Comparison of ENCODE assay signal across 9 mouse cellular contexts in the genomic region with DNA sequence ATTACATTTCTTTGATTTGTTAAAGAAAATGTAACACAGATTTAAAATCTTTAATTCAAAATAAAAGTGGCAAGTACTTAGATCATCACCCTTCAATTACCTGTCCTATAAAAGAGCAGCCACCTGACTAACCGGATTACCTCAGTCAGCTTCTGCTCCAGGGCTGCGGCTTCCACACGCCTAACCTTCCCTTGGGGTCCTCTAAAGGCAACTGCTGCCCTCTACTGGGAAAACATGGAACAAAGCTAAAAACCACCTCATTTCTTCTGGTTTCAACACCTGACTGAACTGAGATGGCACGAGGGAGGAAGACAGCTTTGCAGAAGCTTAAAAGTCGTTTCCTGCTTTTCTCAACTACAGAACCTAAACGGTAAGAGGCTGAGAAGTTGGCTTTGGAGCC.
DNase-seq lines count a peak whose midpoint lies in the region; ATAC-seq and TF ChIP-seq lines count a peak whose summit lies in the region.
"Had no signal": no experiment of that assay in that cellular context is flagged by ENCODE, and none has a peak within 500 bp of the region (broad histone marks: within the 10 kb centered on the region; RNA-seq: fewer than 3 reads in every experiment).

No protein-coding gene starts in this region.

- H3K4me1 ChIP-seq in forebrain, embryonic 12.5 days: peaks cover 24% of the 10 kb centered on the region
- H3K4me1 ChIP-seq in forebrain, embryonic 10.5 days: peaks cover 38% of the 10 kb centered on the region
- no peaks in the 10 kb centered on the region for H3K4me1 ChIP-seq in MEL (ENCODE audit: control insufficient read depth in 1 of 2, insufficient read depth in 2 of 2, low read length in 2 of 2)

- no peak overlapping the region for H3K4me3 ChIP-seq in forebrain, embryonic 12.5 days (replicated peaks)
- no peak overlapping the region for H3K4me3 ChIP-seq in forebrain, embryonic 10.5 days
- no peak overlapping the region for H3K4me3 ChIP-seq in MEL (ENCODE audit: control insufficient read depth in 1 of 2, insufficient read depth in 1 of 2, low read depth in 2 of 2, low read length in 2 of 2)

- peaks cover 6% of the 10 kb centered on the region; the same call in 1 of the 2 replicates for H3K27me3 ChIP-seq in forebrain, embryonic 12.5 days
- no peaks in the 10 kb centered on the region for H3K27me3 ChIP-seq in forebrain, embryonic 10.5 days (ENCODE audit: poor library complexity, severe bottlenecking)
- H3K27me3 ChIP-seq in MEL (ENCODE audit: control insufficient read depth in 1 of 2, insufficient read depth in 2 of 2, low read length in 2 of 2): no peaks in the 10 kb centered on the region
- H3K27me3 ChIP-seq: CH12.LX had no signal

- no peak overlapping the region for H3K9ac ChIP-seq in forebrain, embryonic 12.5 days
- H3K9ac ChIP-seq in MEL (ENCODE audit: control insufficient read depth, low read depth, low read length, poor library complexity, severe bottlenecking): no peak overlapping the region

- DNase-seq in forebrain, embryonic 10.5 days (ENCODE audit: extremely low spot score, low spot score): no peak
- peak; percentile 13 for DNase-seq in MEL (ENCODE audit: low read depth, low spot score)
- peak; percentile 84 for DNase-seq in cerebellum, adult 9-10 months
- DNase-seq in heart, postnatal 10 days: peak; percentile 65 to 80
- peak; percentile 58 to 85 for DNase-seq in layer of hippocampus, adult 18-20 months (ENCODE audit: low spot score in 2 of 2)
- DNase-seq in lung, postnatal 36 days: peak; percentile 80
- DNase-seq in right cerebral cortex, postnatal 25 days: peak; percentile 64

- H3K27ac ChIP-seq in forebrain, embryonic 12.5 days: no peak overlapping the region
- no peak overlapping the region for H3K27ac ChIP-seq in forebrain, embryonic 10.5 days
- H3K27ac ChIP-seq in MEL (ENCODE audit: control insufficient read depth, low read depth, low read length): no peak overlapping the region

- 14% methylated on average over 6 of the region's 6 CpGs for WGBS in forebrain, embryonic 12.5 days
- WGBS in forebrain, embryonic 10.5 days: 16% methylated on average over 6 of the region's 6 CpGs

- H3K9me3 ChIP-seq in forebrain, embryonic 12.5 days: no peaks in the 10 kb centered on the region
- H3K9me3 ChIP-seq in forebrain, embryonic 10.5 days: no peaks in the 10 kb centered on the region
- no peaks in the 10 kb centered on the region for H3K9me3 ChIP-seq in MEL (replicated peaks; ENCODE audit: insufficient read depth, low read length)

- intact Hi-C loops in heart, postnatal 10 days (cut with DNase I): loop anchor here (5.0 to 10.0 kb wide), 3 partner anchors 786 to 1388 kb away; partner anchors contain the start of gene B3galt1

- no peak for TF ChIP-seq POLR2A in MEL (IDR thresholded peaks at IDR 0.05; ENCODE audit: control insufficient read depth in 1 of 2, insufficient read depth in 1 of 2, low read depth in 1 of 2, low read length in 2 of 2, poor library complexity in 1 of 2)

- TF ChIP-seq RAD21 in MEL (IDR thresholded peaks at IDR 0.05; ENCODE audit: low read depth, low read length): peak; percentile 18

- H3K4me2 ChIP-seq in forebrain, embryonic 12.5 days: no peak overlapping the region

- TF ChIP-seq EP300 in MEL (IDR thresholded peaks at IDR 0.05; ENCODE audit: low read depth in 1 of 2, low read length in 2 of 2): no peak

- ATAC-seq in forebrain, embryonic 12.5 days (ENCODE audit: low FRiP score): peak; percentile 61; the same call in 1 of the 2 replicates

- peaks cover 12% of the 10 kb centered on the region for H3K36me3 ChIP-seq in forebrain, embryonic 12.5 days (replicated peaks)
- peaks cover 36% of the 10 kb centered on the region for H3K36me3 ChIP-seq in forebrain, embryonic 10.5 days (replicated peaks)
- H3K36me3 ChIP-seq in MEL (ENCODE audit: control insufficient read depth in 1 of 2, insufficient read depth in 2 of 2, low read length in 2 of 2): no peaks in the 10 kb centered on the region

- H3K79me2 ChIP-seq in MEL (ENCODE audit: control insufficient read depth, insufficient read depth, low read length, poor library complexity): no peaks in the 10 kb centered on the region

- TF ChIP-seq CTCF in MEL (IDR thresholded peaks at IDR 0.05 in 2 of 3, conservative IDR thresholded peaks at IDR 0.05 in 1 of 3; ENCODE audit: control insufficient read depth in 1 of 3, insufficient read depth in 1 of 3, low read depth in 2 of 3, low read length in 3 of 3, poor library complexity in 1 of 3, severe bottlenecking in 1 of 3): peak; percentile 5 to 22 (median 20); a peak in 3 of 6 replicates

TF ChIP-seq in MEL, 35 proteins besides CTCF, POLR2A, EP300 and RAD21:
- TF ChIP-seq POLR2AphosphoS5 (IDR thresholded peaks at IDR 0.05; ENCODE audit: borderline replicate concordance, low read depth, low read length) (no peak), SMC3 (IDR thresholded peaks at IDR 0.05; ENCODE audit: low read depth, low read length) (peak; percentile 22; the same call in 1 of the 2 replicates)
TF ChIP-seq in MEL: peak in this region for 1.
